Mouse (Mus musculus): ENCODE results near the gene Lamb1.

DNA sequence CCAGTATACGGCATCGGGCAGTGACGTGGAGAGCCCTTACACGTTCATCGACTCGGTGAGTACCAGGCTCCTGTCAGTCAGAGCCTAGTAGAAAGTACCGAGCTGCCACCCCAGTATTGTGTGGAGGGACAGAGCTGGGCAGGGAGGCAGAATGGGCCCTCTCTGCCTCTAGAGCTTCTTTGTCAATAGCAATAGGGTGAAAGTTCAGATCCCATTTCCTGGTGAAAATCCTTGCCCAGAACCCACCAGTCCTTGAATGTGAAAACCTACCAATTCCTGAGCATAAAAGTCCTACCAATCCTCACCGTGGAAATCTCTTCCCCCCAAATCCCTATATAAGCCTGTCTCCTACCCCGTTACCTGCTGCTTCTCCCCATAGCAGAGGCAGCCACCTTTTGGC is 35.2 kb downstream of the Lamb1 start:
- TF ChIP-seq ZC3H11A (IDR thresholded peaks at IDR 0.05; ENCODE audit: borderline replicate concordance, low read depth, low read length) (no peak), ZNF384 (IDR thresholded peaks at IDR 0.05; ENCODE audit: low read depth, low read length) (no peak), MAFK (IDR thresholded peaks at IDR 0.05; ENCODE audit: insufficient read depth, low read depth, low read length) (no peak), CHD2 (IDR thresholded peaks at IDR 0.05; ENCODE audit: low read depth, low read length) (no peak)

All from ES-E14 (cell line).